Mouse (Mus musculus): ENCODE measurements around the gene Astn1. TPM values are rescaled to one million over a fixed set of nuclear protein-coding genes. Genes with fewer than 3 reads are reported as not detected.

The Astn1 gene
- polyA plus RNA-seq, 1 experiment from 2014 or later, result 9.4 TPM

DNA sequence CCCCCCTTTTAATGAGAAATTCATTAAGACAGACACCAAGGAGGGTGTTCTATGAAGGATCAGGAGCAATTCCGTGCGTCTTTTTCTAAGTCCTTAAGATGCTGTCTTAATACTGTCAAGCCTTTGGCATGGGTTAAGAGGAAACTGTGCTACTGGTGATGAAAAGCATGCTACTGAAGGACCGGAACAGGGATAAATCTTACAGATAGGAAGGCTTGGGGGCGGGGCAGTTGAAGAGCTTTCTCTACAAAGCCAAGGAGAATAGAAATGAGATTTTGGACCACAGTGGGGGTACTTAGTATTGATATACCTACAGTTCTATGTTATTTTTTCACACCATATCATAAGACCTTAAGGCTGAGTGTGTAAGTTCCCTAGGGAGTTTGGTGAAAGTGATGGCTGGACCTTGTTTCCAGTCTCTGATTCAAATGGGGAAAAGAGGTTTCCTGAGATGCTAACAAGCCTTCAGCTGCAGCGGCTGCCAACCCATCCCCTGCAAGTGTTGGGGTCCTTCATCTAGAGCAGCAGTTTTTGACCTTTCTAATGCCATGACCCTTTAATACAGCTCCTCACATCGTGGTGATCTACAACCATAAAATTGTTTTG, 378.2 kb downstream of the Astn1 start:
- no peaks in the 10 kb centered on the region for H3K27me3 ChIP-seq (ENCODE audit: low read depth, poor library complexity, severe bottlenecking)
- WGBS, result 79% methylated on average over 6 of the region's 6 CpGs
- DNase-seq (ENCODE audit: low spot score), result no peak

DNA sequence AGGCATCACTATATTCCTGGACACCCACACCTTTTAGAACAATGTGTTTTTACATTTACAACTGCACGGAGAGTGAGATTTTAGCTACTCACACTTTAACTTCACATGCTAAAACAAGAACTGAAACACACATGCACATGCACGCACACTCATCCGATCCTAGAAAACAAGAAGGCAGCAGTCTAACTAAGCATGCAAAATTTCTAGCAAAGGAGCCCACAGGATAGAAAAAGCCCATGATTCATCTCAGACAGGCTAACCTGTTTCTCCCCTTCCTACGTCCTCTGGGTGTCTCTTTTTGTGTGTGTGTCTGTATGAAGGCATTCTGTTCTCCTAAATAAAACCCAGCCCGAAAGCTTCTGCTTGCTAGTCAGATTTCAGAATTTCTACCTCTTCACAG, 378.9 kb downstream of the Astn1 start:
- Histone ChIP-seq H3K27ac (replicated peaks) (no peak overlapping the region), H3K27me3 (ENCODE audit: low read depth, poor library complexity, severe bottlenecking) (no peaks in the 10 kb centered on the region), H3K9me3 (replicated peaks) (no peaks in the 10 kb centered on the region), H3K36me3 (no peaks in the 10 kb centered on the region), H3K4me1 (peaks cover 21% of the 10 kb centered on the region), H3K4me3 (no peak overlapping the region)
- no peak for DNase-seq (ENCODE audit: low spot score)
- WGBS, result 88% methylated on average over 5 of the region's 5 CpGs

More for the DNA sequence above, 378.2 kb downstream of the Astn1 start:
- no peak overlapping the region for H3K27ac ChIP-seq (replicated peaks)
- H3K36me3 ChIP-seq, result no peaks in the 10 kb centered on the region
- H3K4me1 ChIP-seq, result peaks cover 21% of the 10 kb centered on the region
- H3K9me3 ChIP-seq (replicated peaks), result no peaks in the 10 kb centered on the region
- H3K4me3 ChIP-seq, result no peak overlapping the region

MicroRNA genes within 50 kb of the gene (microRNA counts, 519-probe panel; counts per million panel counts)
- not detected for microRNA mmu-miR-488

Small RNA genes lying within 50 kb of the gene (microRNA-seq; reads per million reads assigned to microRNA genes)
- gene Mir488, result 74.8 reads per million, percentile 46 among the genes with 10 or more reads in this experiment

Other genes starting within 250 kb of the Astn1 start
- gene Brinp2, start 5.9 kb upstream of the Astn1 start, polyA plus RNA-seq (2016; fragmentation: Nextera tagmentation; extraction: Ambion mirVana), result 1.3 and 3.8 TPM in 2 replicates

Data from midbrain, embryonic 10.5 days (tissue).